Mouse (Mus musculus): ENCODE measurements around the gene Hdgf. TPM values are rescaled to one million over a fixed set of nuclear protein-coding genes. Genes with fewer than 3 reads are reported as not detected.

Hdgf gene
- polyA plus RNA-seq, 1 experiment from 2014 or later: 186 TPM

GRCm38 (mm10) chr3:87913891-87914290 is 7.8 kb downstream of the Hdgf start:
- Histone ChIP-seq H3K9ac (replicated peaks; ENCODE audit: low read depth) (no peak overlapping the region), H3K36me3 (ENCODE audit: insufficient read depth, low read length) (peaks cover 16% of the 10 kb centered on the region), H3K4me1 (ENCODE audit: insufficient read depth, low read depth, low read length) (peaks cover 16% of the 10 kb centered on the region; the same call in 1 of the 2 replicates), H3K9me3 (ENCODE audit: low read length) (no peaks in the 10 kb centered on the region), H3K4me3 (ENCODE audit: low read depth, low read length) (no peak overlapping the region), H3K4me2 (replicated peaks; ENCODE audit: low read depth, low read length) (no peak overlapping the region), H3K27me3 (replicated peaks; ENCODE audit: insufficient read depth, low read length) (no peaks in the 10 kb centered on the region), H3K27ac (ENCODE audit: low read length) (no peak overlapping the region)
- DNase-seq (ENCODE audit: low spot score) (no peak), ATAC-seq (no peak)
- TF ChIP-seq CTCF (IDR thresholded peaks at IDR 0.05) (no peak), EP300 (IDR thresholded peaks at IDR 0.05) (no peak)
- 94% methylated on average over 10 of the region's 10 CpGs for WGBS

- WGBS: 87% methylated on average over 1 of the region's 1 CpGs
- no peak overlapping the region for H3K4me2 ChIP-seq (replicated peaks; ENCODE audit: low read depth, low read length)
- H3K36me3 ChIP-seq (ENCODE audit: insufficient read depth, low read length): peaks cover 16% of the 10 kb centered on the region
- H3K9ac ChIP-seq (replicated peaks; ENCODE audit: low read depth): no peak overlapping the region
- peak; percentile 43 for TF ChIP-seq CTCF (IDR thresholded peaks at IDR 0.05)
- TF ChIP-seq EP300 (IDR thresholded peaks at IDR 0.05): no peak
- ATAC-seq (no peak), DNase-seq (ENCODE audit: low spot score) (no peak)
- no peak overlapping the region for H3K27ac ChIP-seq (ENCODE audit: low read length)
- no peaks in the 10 kb centered on the region for H3K27me3 ChIP-seq (replicated peaks; ENCODE audit: insufficient read depth, low read length)
- no peaks in the 10 kb centered on the region for H3K9me3 ChIP-seq (ENCODE audit: low read length)
- no peaks in the 10 kb centered on the region for H3K4me1 ChIP-seq (ENCODE audit: insufficient read depth, low read depth, low read length)
- no peak overlapping the region for H3K4me3 ChIP-seq (ENCODE audit: low read depth, low read length)
These were observed 10.9 kb downstream of the Hdgf start for GRCm38 (mm10) chr3:87916990-87917389.

GRCm38 (mm10) chr3:87918551-87918950 is 12.4 kb downstream of the Hdgf start:
- H3K4me1 ChIP-seq (ENCODE audit: insufficient read depth, low read depth, low read length): no peaks in the 10 kb centered on the region
- ATAC-seq (no peak), DNase-seq (ENCODE audit: low spot score) (peak; percentile 4)
- H3K4me2 ChIP-seq (replicated peaks; ENCODE audit: low read depth, low read length): no peak overlapping the region; the same call in 1 of the 2 replicates
- no peak overlapping the region for H3K9ac ChIP-seq (replicated peaks; ENCODE audit: low read depth)
- H3K9me3 ChIP-seq (ENCODE audit: low read length): no peaks in the 10 kb centered on the region
- H3K27me3 ChIP-seq (replicated peaks; ENCODE audit: insufficient read depth, low read length): no peaks in the 10 kb centered on the region
- H3K27ac ChIP-seq (ENCODE audit: low read length): no peak overlapping the region
- WGBS: 96% methylated on average over 1 of the region's 1 CpGs
- H3K36me3 ChIP-seq (ENCODE audit: insufficient read depth, low read length): peaks cover 16% of the 10 kb centered on the region
- TF ChIP-seq EP300 (IDR thresholded peaks at IDR 0.05) (no peak), CTCF (IDR thresholded peaks at IDR 0.05) (no peak)
- H3K4me3 ChIP-seq (ENCODE audit: low read depth, low read length): no peak overlapping the region

GRCm38 (mm10) chr3:87919336-87920108 is 13.4 kb downstream of the Hdgf start, which contains the start of gene Mrpl24:
TSS of gene Mrpl24 (plus strand) at chr3:87919506.
- peaks cover 12% of the 10 kb centered on the region for H3K36me3 ChIP-seq (ENCODE audit: insufficient read depth, low read length)

GRCm38 (mm10) chr3:87920270-87920943 is 14.3 kb downstream of the Hdgf start:
- peaks cover 21% of the 10 kb centered on the region for H3K36me3 ChIP-seq (ENCODE audit: insufficient read depth, low read length)
- 63% methylated on average over 9 of the region's 9 CpGs for WGBS
- H3K9ac ChIP-seq (replicated peaks; ENCODE audit: low read depth): no peak overlapping the region
- no peaks in the 10 kb centered on the region for H3K9me3 ChIP-seq (ENCODE audit: low read length)
- DNase-seq (ENCODE audit: low spot score) (peak; percentile 4), ATAC-seq (no peak)
- H3K27me3 ChIP-seq (replicated peaks; ENCODE audit: insufficient read depth, low read length): no peaks in the 10 kb centered on the region
- peak overlapping the region; percentile 65 for H3K4me2 ChIP-seq (replicated peaks; ENCODE audit: low read depth, low read length)
- peak overlapping the region; percentile 59 for H3K4me3 ChIP-seq (ENCODE audit: low read depth, low read length)
- peak; percentile 42 for TF ChIP-seq CTCF (IDR thresholded peaks at IDR 0.05)
- no peak for TF ChIP-seq EP300 (IDR thresholded peaks at IDR 0.05)
- H3K27ac ChIP-seq (ENCODE audit: low read length): peak overlapping the region; percentile 87; the same call in 1 of the 2 replicates
- no peaks in the 10 kb centered on the region for H3K4me1 ChIP-seq (ENCODE audit: insufficient read depth, low read depth, low read length)

More at GRCm38 (mm10) chr3:87919336-87920108, 13.4 kb downstream of the Hdgf start, which contains the start of gene Mrpl24:
- DNase-seq (ENCODE audit: low spot score) (peak; percentile 98), ATAC-seq (peak; percentile 94)
- no peaks in the 10 kb centered on the region for H3K4me1 ChIP-seq (ENCODE audit: insufficient read depth, low read depth, low read length)
- peak within 1 kb of the TSS; percentile 64 for H3K9ac ChIP-seq (replicated peaks; ENCODE audit: low read depth)
- H3K4me2 ChIP-seq (replicated peaks; ENCODE audit: low read depth, low read length): peak within 1 kb of the TSS; percentile 65
- peak within 1 kb of the TSS; percentile 87 for H3K27ac ChIP-seq (ENCODE audit: low read length)
- H3K27me3 ChIP-seq (replicated peaks; ENCODE audit: insufficient read depth, low read length): no peaks in the 10 kb centered on the region
- peak within 1 kb of the TSS; percentile 59 for H3K4me3 ChIP-seq (ENCODE audit: low read depth, low read length)
- TF ChIP-seq EP300 (IDR thresholded peaks at IDR 0.05): peak; percentile 81
- 0 out of 2 replicates have a peak, but pooled peaks have one; percentile 6 for TF ChIP-seq CTCF (IDR thresholded peaks at IDR 0.05)
- no peaks in the 10 kb centered on the region for H3K9me3 ChIP-seq (ENCODE audit: low read length)
- under 1% methylated on average over 30 of the region's 30 CpGs for WGBS

GRCm38 (mm10) chr3:87924996-87925395 is 18.9 kb downstream of the Hdgf start:
- no peak overlapping the region for H3K27ac ChIP-seq (ENCODE audit: low read length)
- no peak overlapping the region for H3K9ac ChIP-seq (replicated peaks; ENCODE audit: low read depth)
- H3K4me2 ChIP-seq (replicated peaks; ENCODE audit: low read depth, low read length): no peak overlapping the region
- H3K4me3 ChIP-seq (ENCODE audit: low read depth, low read length): no peak overlapping the region
- H3K9me3 ChIP-seq (ENCODE audit: low read length): no peaks in the 10 kb centered on the region
- no peaks in the 10 kb centered on the region for H3K27me3 ChIP-seq (replicated peaks; ENCODE audit: insufficient read depth, low read length)
- TF ChIP-seq EP300 (IDR thresholded peaks at IDR 0.05): no peak
- no peak for TF ChIP-seq CTCF (IDR thresholded peaks at IDR 0.05)
- WGBS: 93% methylated on average over 7 of the region's 7 CpGs
- ATAC-seq (no peak), DNase-seq (ENCODE audit: low spot score) (no peak)
- H3K4me1 ChIP-seq (ENCODE audit: insufficient read depth, low read depth, low read length): peaks cover 6% of the 10 kb centered on the region
- peaks cover 12% of the 10 kb centered on the region for H3K36me3 ChIP-seq (ENCODE audit: insufficient read depth, low read length)

Measured in lung, postnatal 0 days (tissue).